Mouse (Mus musculus): Measurements from ENCODE around the gene Zfp825. TPM values are rescaled to one million over a fixed set of nuclear protein-coding genes. Genes with fewer than 3 reads are reported as not detected.
"Not testable (repeated sequence)": the region's sequence is repeated elsewhere in the genome, so short reads cannot be mapped to it uniquely, and the experiment has no call there.

Gene Zfp825
- 1 to 10 TPM; 6.0 to 6.4 TPM for total RNA-seq (2021)

GRCm38 (mm10) chr13:74493911-74494679 lies at the start of gene Zfp825:
Gene Zfp825 (minus strand): TSS chr13:74493992.
- intact Hi-C loops (cut with DNase I), result no loop called here
- DNase-seq (ENCODE audit: extremely low spot score in 1 of 2, low spot score in 2 of 2), result peak; percentile 80 to 84

GRCm38 (mm10) chr13:74535418-74535817 lies 41.6 kb upstream of the Zfp825 start:
- intact Hi-C loops (cut with DNase I), result not testable (repeated sequence)

GRCm38 (mm10) chr13:74534864-74535263 lies 41.1 kb upstream of the Zfp825 start:
- intact Hi-C loops (cut with DNase I), result not testable (repeated sequence)
- peak in 1 of 2 experiments; percentile 44 for DNase-seq (ENCODE audit: extremely low spot score in 1 of 2, low spot score in 2 of 2)

More at GRCm38 (mm10) chr13:74535418-74535817, 41.6 kb upstream of the Zfp825 start:
- not testable (repeated sequence) for DNase-seq (ENCODE audit: extremely low spot score in 1 of 2, low spot score in 2 of 2)

- no peak for DNase-seq (ENCODE audit: extremely low spot score in 1 of 2, low spot score in 2 of 2)
These were observed 40.3 kb upstream of the Zfp825 start for GRCm38 (mm10) chr13:74534096-74534495.

GRCm38 (mm10) chr13:74531251-74531650 lies 37.5 kb upstream of the Zfp825 start:
- intact Hi-C loops (cut with DNase I); DNase-seq (ENCODE audit: extremely low spot score in 1 of 2, low spot score in 2 of 2): not testable (repeated sequence)

More at GRCm38 (mm10) chr13:74534096-74534495, 40.3 kb upstream of the Zfp825 start:
- intact Hi-C loops (cut with DNase I), result no loop called here

GRCm38 (mm10) chr13:74529372-74529715 lies 35.6 kb upstream of the Zfp825 start:
- intact Hi-C loops (cut with DNase I); DNase-seq (ENCODE audit: extremely low spot score in 1 of 2, low spot score in 2 of 2): not testable (repeated sequence)

GRCm38 (mm10) chr13:74528519-74529371 lies 35.0 kb upstream of the Zfp825 start:
- DNase-seq (ENCODE audit: extremely low spot score in 1 of 2, low spot score in 2 of 2); intact Hi-C loops (cut with DNase I): not testable (repeated sequence)

- intact Hi-C loops (cut with DNase I), result no loop called here
- DNase-seq (ENCODE audit: extremely low spot score in 1 of 2, low spot score in 2 of 2), result peak; percentile 67 to 79
These were observed 28.9 kb upstream of the Zfp825 start for GRCm38 (mm10) chr13:74522481-74523237.

- intact Hi-C loops (cut with DNase I); DNase-seq (ENCODE audit: extremely low spot score in 1 of 2, low spot score in 2 of 2): not testable (repeated sequence)
These were observed 28.3 kb upstream of the Zfp825 start for GRCm38 (mm10) chr13:74522141-74522480.

- intact Hi-C loops (cut with DNase I); DNase-seq (ENCODE audit: extremely low spot score in 1 of 2, low spot score in 2 of 2): not testable (repeated sequence)
These were observed 14.2 kb upstream of the Zfp825 start for GRCm38 (mm10) chr13:74507981-74508380.

- intact Hi-C loops (cut with DNase I); DNase-seq (ENCODE audit: extremely low spot score in 1 of 2, low spot score in 2 of 2): not testable (repeated sequence)
These were observed 9.1 kb upstream of the Zfp825 start for GRCm38 (mm10) chr13:74502851-74503250.

GRCm38 (mm10) chr13:74499696-74500095 lies 5.9 kb upstream of the Zfp825 start:
- DNase-seq (ENCODE audit: extremely low spot score in 1 of 2, low spot score in 2 of 2); intact Hi-C loops (cut with DNase I): not testable (repeated sequence)

- intact Hi-C loops (cut with DNase I); DNase-seq (ENCODE audit: extremely low spot score in 1 of 2, low spot score in 2 of 2): not testable (repeated sequence)
These were observed 9.5 kb downstream of the Zfp825 start for GRCm38 (mm10) chr13:74484326-74484725.

GRCm38 (mm10) chr13:74471468-74471867 lies 22.3 kb downstream of the Zfp825 start:
- DNase-seq (ENCODE audit: extremely low spot score in 1 of 2, low spot score in 2 of 2); intact Hi-C loops (cut with DNase I): not testable (repeated sequence)

GRCm38 (mm10) chr13:74462699-74463385 lies 30.9 kb downstream of the Zfp825 start:
- intact Hi-C loops (cut with DNase I), result no loop called here
- peak; percentile 86 for DNase-seq (ENCODE audit: extremely low spot score in 1 of 2, low spot score in 2 of 2)

GRCm38 (mm10) chr13:74462318-74462698 lies 31.5 kb downstream of the Zfp825 start:
- DNase-seq (ENCODE audit: extremely low spot score in 1 of 2, low spot score in 2 of 2), result peak in 1 of 2 experiments; percentile 22
- intact Hi-C loops (cut with DNase I), result not testable (repeated sequence)

GRCm38 (mm10) chr13:74439895-74440294 lies 53.9 kb downstream of the Zfp825 start:
- intact Hi-C loops (cut with DNase I), result no loop called here
- no peak for DNase-seq (ENCODE audit: extremely low spot score in 1 of 2, low spot score in 2 of 2)

Measured in left cerebral cortex, postnatal 10 days (tissue).